Comparison of ENCODE assay signal across 8 mouse cellular contexts in genomic region chr10:110745640-110746032, GRCm38 (mm10). TPM values are rescaled to one million over a fixed set of nuclear protein-coding genes. Genes with fewer than 3 reads are reported as not detected.
DNase-seq lines count a peak whose midpoint lies in the region; ATAC-seq and TF ChIP-seq lines count a peak whose summit lies in the region.

No protein-coding gene starts in this region.

- H3K9me3 ChIP-seq in forebrain, embryonic 13.5 days (replicated peaks), result no peaks in the 10 kb centered on the region
- no peaks in the 10 kb centered on the region for H3K9me3 ChIP-seq in liver, embryonic 14.5 days (ENCODE audit: control insufficient read depth, low read length)

- 0% methylated on average over 23 of the region's 23 CpGs for WGBS in forebrain, embryonic 13.5 days
- under 1% methylated on average over 23 of the region's 23 CpGs for WGBS in liver, embryonic 14.5 days (ENCODE audit: insufficient replicate concordance)

- H3K27ac ChIP-seq in gastrocnemius, adult 2 months, result peak overlapping the region; percentile 52
- peak overlapping the region; percentile 69 for H3K27ac ChIP-seq in forebrain, embryonic 13.5 days
- H3K27ac ChIP-seq in liver, embryonic 14.5 days, result peak overlapping the region; percentile 38

- no peak for TF ChIP-seq CTCF in gastrocnemius, adult 2 months (IDR thresholded peaks at IDR 0.05)
- no peak for TF ChIP-seq CTCF in C2C12 (IDR thresholded peaks at IDR 0.05; ENCODE audit: control insufficient read depth, insufficient read depth, insufficient read length)
- TF ChIP-seq CTCF in liver, embryonic 14.5 days (IDR thresholded peaks at IDR 0.05; ENCODE audit: low read depth), result no peak

- H3K4me1 ChIP-seq in forebrain, embryonic 13.5 days, result peaks cover 22% of the 10 kb centered on the region
- peaks cover 3 to 7% of the 10 kb centered on the region in 2 experiments for H3K4me1 ChIP-seq in liver, embryonic 14.5 days (replicated peaks; ENCODE audit: control insufficient read depth in 2 of 2, insufficient read depth in 2 of 2, low read length in 1 of 2)

- peak overlapping the region; percentile 86 for H3K4me2 ChIP-seq in forebrain, embryonic 13.5 days
- H3K4me2 ChIP-seq in liver, embryonic 14.5 days (ENCODE audit: low read depth), result peak overlapping the region; percentile 89

- peak overlapping the region; percentile 87 for H3K4me3 ChIP-seq in gastrocnemius, adult 2 months
- peak overlapping the region; percentile 86 for H3K4me3 ChIP-seq in C2C12 (ENCODE audit: insufficient read depth, poor library complexity, severe bottlenecking)
- H3K4me3 ChIP-seq in forebrain, embryonic 13.5 days, result peak overlapping the region; percentile 79
- H3K4me3 ChIP-seq in liver, embryonic 14.5 days (ENCODE audit: insufficient read depth in 1 of 2, low read depth in 2 of 2, low read length in 2 of 2), result peak overlapping the region; percentile 67 to 88

- intact Hi-C loops in gastrocnemius, adult 2 months (cut with DNase I), result no loop called here
- intact Hi-C loops in gastrocnemius, postnatal 36 days (cut with DNase I), result no loop called here
- intact Hi-C loops in gastrocnemius, postnatal 14 days (cut with DNase I; ENCODE audit: low total_unique reads), result no loop called here

- peaks cover 41% of the 10 kb centered on the region for H3K36me3 ChIP-seq in C2C12 (ENCODE audit: control insufficient read depth, insufficient read depth)
- H3K36me3 ChIP-seq in forebrain, embryonic 13.5 days (ENCODE audit: poor library complexity, severe bottlenecking), result peaks cover 29% of the 10 kb centered on the region
- peaks cover 13% of the 10 kb centered on the region for H3K36me3 ChIP-seq in liver, embryonic 14.5 days (replicated peaks; ENCODE audit: control insufficient read depth, insufficient read depth, low read depth)

- peak overlapping the region; percentile 86 for H3K9ac ChIP-seq in forebrain, embryonic 13.5 days
- peak overlapping the region; percentile 95 for H3K9ac ChIP-seq in liver, embryonic 14.5 days (replicated peaks)

- peaks cover 20% of the 10 kb centered on the region for H3K79me3 ChIP-seq in C2C12 (ENCODE audit: low read depth)

- H3ac ChIP-seq in C2C12 (ENCODE audit: control insufficient read depth, insufficient read length, low read depth), result peak overlapping the region; percentile 90

- no peak for DNase-seq in gastrocnemius, adult 2 months
- DNase-seq in gastrocnemius, postnatal 36 days, result no peak
- DNase-seq in liver, embryonic 14.5 days (ENCODE audit: low read depth in 3 of 3, low spot score in 3 of 3), result no peak
- DNase-seq in cerebellum, postnatal 36 days, result no peak
- no peak for DNase-seq in left cerebral cortex, adult 11 months (ENCODE audit: low spot score)
- DNase-seq in gastrocnemius, postnatal 14 days, result no peak

- H3K27me3 ChIP-seq in C2C12 (ENCODE audit: control insufficient read depth, insufficient read depth, insufficient read length), result no peaks in the 10 kb centered on the region
- no peaks in the 10 kb centered on the region for H3K27me3 ChIP-seq in forebrain, embryonic 13.5 days
- peaks cover 4% of the 10 kb centered on the region for H3K27me3 ChIP-seq in liver, embryonic 14.5 days (ENCODE audit: control insufficient read depth, insufficient read depth, low read length)

- H3K79me2 ChIP-seq in C2C12 (ENCODE audit: control insufficient read depth, insufficient read depth), result peaks cover 52% of the 10 kb centered on the region

- no peak for TF ChIP-seq EP300 in liver, embryonic 14.5 days (IDR thresholded peaks at IDR 0.05; ENCODE audit: low read depth)

- peak; percentile 61; the same call in 1 of the 2 replicates for ATAC-seq in forebrain, embryonic 13.5 days
- peak; percentile 48; the same call in 1 of the 2 replicates for ATAC-seq in liver, embryonic 14.5 days (ENCODE audit: insufficient read depth)

TF ChIP-seq in C2C12, 6 proteins besides CTCF, POLR2A, EP300 and RAD21:
- TF ChIP-seq MAX (IDR thresholded peaks at IDR 0.05), result no peak
- TF ChIP-seq MYOD1 (IDR thresholded peaks at IDR 0.05; ENCODE audit: control insufficient read depth, insufficient read length, low read depth), result no peak
- no peak for TF ChIP-seq CEBPB (IDR thresholded peaks at IDR 0.05; ENCODE audit: low read depth)
- TF ChIP-seq FOSL1 (IDR thresholded peaks at IDR 0.05; ENCODE audit: insufficient read depth, low read length, poor library complexity, severe bottlenecking), result no peak
- no peak for TF ChIP-seq USF1 (IDR thresholded peaks at IDR 0.05; ENCODE audit: low read depth)
- no peak for TF ChIP-seq MYOG (IDR thresholded peaks at IDR 0.05; ENCODE audit: control insufficient read depth, extremely low read depth, insufficient read length)
TF ChIP-seq in C2C12: peak in this region for 0.

RNA-seq across cellular contexts. Expression of gene E2f7, which starts 0.4 kb away (rescaled TPM):
- total RNA-seq in gastrocnemius, adult 2 months (2021), result under 1 TPM; 0.43 to 0.73 TPM
- under 1 TPM; 0.74 to 0.84 TPM for total RNA-seq in gastrocnemius, postnatal 36 days (2021)
- polyA plus RNA-seq in C2C12 (2012; fragmentation: generic; extraction: Trizol), result 15.4 TPM
- polyA plus RNA-seq in forebrain, embryonic 13.5 days (2015; fragmentation: Nextera tagmentation; extraction: Ambion mirVana), result 21.5 and 23.7 TPM in 2 replicates
- polyA plus RNA-seq in liver, embryonic 14.5 days (2012; rRNA removed), result 1.7 and 1.9 TPM in 2 replicates
- polyA plus RNA-seq in liver, embryonic 14.5 days (2014; fragmentation: Nextera tagmentation; extraction: Ambion mirVana), result 7.1 and 8.6 TPM in 2 replicates
- total RNA-seq in gastrocnemius, postnatal 14 days (2021), result 1 to 10 TPM; 2.2 to 2.3 TPM
